Mouse (Mus musculus): Measurements from ENCODE around the gene Nfatc3. TPM values are rescaled to one million over a fixed set of nuclear protein-coding genes. Genes with fewer than 3 reads are reported as not detected.

The Nfatc3 gene
- total RNA-seq, 1 experiment = 19.6 TPM

DNA sequence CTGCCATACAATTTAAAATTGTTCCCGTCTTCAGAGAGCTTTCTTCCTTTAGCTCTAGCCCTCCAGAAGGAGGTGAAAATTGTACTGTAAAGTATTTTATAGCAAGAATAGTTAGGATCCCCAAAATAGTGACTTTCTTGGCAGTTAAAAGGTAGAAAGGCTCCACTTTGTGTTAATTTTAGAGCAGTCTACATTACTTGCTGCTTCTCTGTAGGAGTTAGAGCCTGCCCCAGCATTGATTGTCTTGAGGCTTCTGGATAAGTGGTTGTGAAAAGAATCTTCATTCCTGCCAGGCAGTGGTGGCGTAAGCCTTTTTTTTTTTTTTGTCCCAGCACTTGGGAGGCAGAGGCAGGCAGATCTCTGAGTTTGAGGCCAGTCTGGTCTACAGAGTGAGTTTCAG, 8.1 kb downstream of the Nfatc3 start:
- Histone ChIP-seq H3K9ac (ENCODE audit: insufficient read depth, low read depth, low read length, poor library complexity, severe bottlenecking) (no peak overlapping the region), H3K4me1 (ENCODE audit: control insufficient read depth in 2 of 2, insufficient read depth in 2 of 2, low read length in 2 of 2, poor library complexity in 1 of 2) (peaks cover 0 to 2% of the 10 kb centered on the region in 2 experiments; a peak in 1 of 4 replicates), H3K27ac (ENCODE audit: insufficient read depth, low read depth, low read length, poor library complexity, severe bottlenecking) (no peak overlapping the region), H3K9me3 (ENCODE audit: control insufficient read depth, insufficient read depth, low read depth, low read length) (no peaks in the 10 kb centered on the region), H3K4me3 (ENCODE audit: insufficient read depth in 1 of 2, low read depth in 1 of 2, low read length in 2 of 2, poor library complexity in 1 of 2, severe bottlenecking in 1 of 2) (no peak overlapping the region), H3K36me3 (ENCODE audit: control insufficient read depth, insufficient read depth, low read length, poor library complexity, severe bottlenecking) (no peaks in the 10 kb centered on the region)
- TF ChIP-seq CHD2 (IDR thresholded peaks at IDR 0.05; ENCODE audit: low read depth, low read length) (no peak), MAFK (IDR thresholded peaks at IDR 0.05; ENCODE audit: insufficient read depth, low read depth, low read length) (no peak), ZC3H11A (IDR thresholded peaks at IDR 0.05; ENCODE audit: borderline replicate concordance, low read depth, low read length) (no peak), ZNF384 (IDR thresholded peaks at IDR 0.05; ENCODE audit: low read depth, low read length) (no peak), HCFC1 (IDR thresholded peaks at IDR 0.05; ENCODE audit: borderline replicate concordance, insufficient read depth, low read length) (no peak)
- no peak for DNase-seq (ENCODE audit: low read depth, low spot score)
- in situ Hi-C loops (cut with MboI; ENCODE audit: low sequenced_read_pairs in 2 of 2, unreplicated experiment in 2 of 2) = no loop called here

DNA sequence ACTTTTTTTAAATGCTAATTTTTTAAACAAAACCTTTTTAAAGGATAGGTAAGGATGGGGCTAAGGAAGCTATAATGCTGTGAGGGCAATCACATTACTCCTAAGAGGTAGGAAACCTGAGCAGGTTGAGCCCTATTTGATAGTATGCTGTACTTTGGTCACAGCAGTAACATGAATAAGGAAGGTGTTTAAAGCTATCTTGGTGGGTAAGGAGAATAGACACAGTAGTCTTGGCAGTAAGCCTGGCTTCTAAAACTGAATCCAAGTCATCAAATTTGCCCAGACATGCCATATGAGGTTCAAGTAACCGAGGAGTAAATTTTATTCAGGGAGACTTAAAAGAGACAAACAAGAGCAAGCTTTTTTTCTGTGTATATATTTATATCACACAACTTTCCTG, 10.9 kb downstream of the Nfatc3 start:
- H3K27ac ChIP-seq (ENCODE audit: insufficient read depth, low read depth, low read length, poor library complexity, severe bottlenecking) = no peak overlapping the region; the same call in 1 of the 2 replicates
- no peak for TF ChIP-seq ZC3H11A (IDR thresholded peaks at IDR 0.05; ENCODE audit: borderline replicate concordance, low read depth, low read length)
- no peak for TF ChIP-seq MAFK (IDR thresholded peaks at IDR 0.05; ENCODE audit: insufficient read depth, low read depth, low read length)
- no peak for TF ChIP-seq HCFC1 (IDR thresholded peaks at IDR 0.05; ENCODE audit: borderline replicate concordance, insufficient read depth, low read length)
- TF ChIP-seq ZNF384 (IDR thresholded peaks at IDR 0.05; ENCODE audit: low read depth, low read length) = no peak
- TF ChIP-seq CHD2 (IDR thresholded peaks at IDR 0.05; ENCODE audit: low read depth, low read length) = no peak
- H3K9ac ChIP-seq (ENCODE audit: insufficient read depth, low read depth, low read length, poor library complexity, severe bottlenecking) = no peak overlapping the region
- in situ Hi-C loops (cut with MboI; ENCODE audit: low sequenced_read_pairs in 2 of 2, unreplicated experiment in 2 of 2) = no loop called here
- peaks cover 0 to 2% of the 10 kb centered on the region in 2 experiments; a peak in 1 of 4 replicates for H3K4me1 ChIP-seq (ENCODE audit: control insufficient read depth in 2 of 2, insufficient read depth in 2 of 2, low read length in 2 of 2, poor library complexity in 1 of 2)
- no peak overlapping the region for H3K4me3 ChIP-seq (ENCODE audit: insufficient read depth in 1 of 2, low read depth in 1 of 2, low read length in 2 of 2, poor library complexity in 1 of 2, severe bottlenecking in 1 of 2)
- no peaks in the 10 kb centered on the region for H3K36me3 ChIP-seq (ENCODE audit: control insufficient read depth, insufficient read depth, low read length, poor library complexity, severe bottlenecking)
- no peaks in the 10 kb centered on the region for H3K9me3 ChIP-seq (ENCODE audit: control insufficient read depth, insufficient read depth, low read depth, low read length)
- DNase-seq (ENCODE audit: low read depth, low spot score) = no peak

DNA sequence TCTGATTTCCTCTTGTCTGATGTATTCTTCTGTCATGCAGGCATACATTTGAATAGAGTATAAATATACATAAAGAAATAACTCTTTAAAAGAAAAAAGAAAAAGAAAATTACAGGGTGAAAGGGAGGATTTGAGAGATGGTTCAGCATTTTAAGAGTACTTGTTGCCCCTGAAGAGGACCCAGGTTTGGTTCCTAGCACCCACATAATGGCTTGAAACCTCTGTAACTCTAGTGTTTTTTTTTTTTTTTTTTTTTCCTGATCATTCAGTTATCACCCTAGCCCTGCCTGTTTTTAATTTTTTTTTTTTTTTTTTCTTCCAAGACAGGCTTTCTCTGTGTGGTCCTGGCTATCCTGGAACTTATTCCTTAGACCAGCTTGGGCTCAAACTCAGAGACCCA, 13.5 kb downstream of the Nfatc3 start:
- H3K4me1 ChIP-seq (ENCODE audit: control insufficient read depth in 2 of 2, insufficient read depth in 2 of 2, low read length in 2 of 2, poor library complexity in 1 of 2) = peaks cover 2% of the 10 kb centered on the region in 2 experiments; a peak in 1 of 4 replicates
- H3K9ac ChIP-seq (ENCODE audit: insufficient read depth, low read depth, low read length, poor library complexity, severe bottlenecking) = no peak overlapping the region
- H3K27ac ChIP-seq (ENCODE audit: insufficient read depth, low read depth, low read length, poor library complexity, severe bottlenecking) = no peak overlapping the region
- no peaks in the 10 kb centered on the region for H3K36me3 ChIP-seq (ENCODE audit: control insufficient read depth, insufficient read depth, low read length, poor library complexity, severe bottlenecking)
- H3K4me3 ChIP-seq (ENCODE audit: insufficient read depth in 1 of 2, low read depth in 1 of 2, low read length in 2 of 2, poor library complexity in 1 of 2, severe bottlenecking in 1 of 2) = no peak overlapping the region
- DNase-seq (ENCODE audit: low read depth, low spot score) = no peak
- in situ Hi-C loops (cut with MboI; ENCODE audit: low sequenced_read_pairs in 2 of 2, unreplicated experiment in 2 of 2) = no loop called here
- TF ChIP-seq ZNF384 (IDR thresholded peaks at IDR 0.05; ENCODE audit: low read depth, low read length) = no peak
- TF ChIP-seq HCFC1 (IDR thresholded peaks at IDR 0.05; ENCODE audit: borderline replicate concordance, insufficient read depth, low read length) = no peak
- no peak for TF ChIP-seq ZC3H11A (IDR thresholded peaks at IDR 0.05; ENCODE audit: borderline replicate concordance, low read depth, low read length)
- TF ChIP-seq CHD2 (IDR thresholded peaks at IDR 0.05; ENCODE audit: low read depth, low read length) = no peak
- no peak for TF ChIP-seq MAFK (IDR thresholded peaks at IDR 0.05; ENCODE audit: insufficient read depth, low read depth, low read length)
- H3K9me3 ChIP-seq (ENCODE audit: control insufficient read depth, insufficient read depth, low read depth, low read length) = no peaks in the 10 kb centered on the region

DNA sequence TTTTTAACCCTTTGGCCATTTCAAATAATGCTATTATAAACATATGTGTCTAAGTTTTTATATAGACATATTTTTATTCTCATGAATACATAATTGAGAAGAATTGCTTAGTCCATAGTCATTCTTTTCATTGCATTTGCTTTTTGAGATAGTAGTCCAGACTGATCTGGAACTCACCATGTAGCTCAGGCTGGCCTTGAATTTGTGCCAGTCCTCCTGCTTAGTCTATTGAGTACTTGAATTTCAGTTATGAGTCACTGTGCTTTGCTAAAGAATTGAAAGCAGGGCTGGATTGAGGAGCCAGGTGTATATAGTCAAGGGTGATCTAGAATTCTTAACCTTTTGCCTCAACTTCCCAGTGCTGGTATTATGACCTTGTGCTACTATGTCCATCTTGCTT, 15.6 kb downstream of the Nfatc3 start:
- DNase-seq (ENCODE audit: low read depth, low spot score) = no peak
- H3K36me3 ChIP-seq (ENCODE audit: control insufficient read depth, insufficient read depth, low read length, poor library complexity, severe bottlenecking) = peaks cover 4% of the 10 kb centered on the region; the same call in 1 of the 2 replicates
- H3K4me3 ChIP-seq (ENCODE audit: insufficient read depth in 1 of 2, low read depth in 1 of 2, low read length in 2 of 2, poor library complexity in 1 of 2, severe bottlenecking in 1 of 2) = no peak overlapping the region
- H3K27ac ChIP-seq (ENCODE audit: insufficient read depth, low read depth, low read length, poor library complexity, severe bottlenecking) = no peak overlapping the region
- H3K4me1 ChIP-seq (ENCODE audit: control insufficient read depth in 2 of 2, insufficient read depth in 2 of 2, low read length in 2 of 2, poor library complexity in 1 of 2) = peaks cover 2% of the 10 kb centered on the region in 2 experiments; a peak in 1 of 4 replicates
- no peak for TF ChIP-seq ZC3H11A (IDR thresholded peaks at IDR 0.05; ENCODE audit: borderline replicate concordance, low read depth, low read length)
- no peak for TF ChIP-seq ZNF384 (IDR thresholded peaks at IDR 0.05; ENCODE audit: low read depth, low read length)
- TF ChIP-seq CHD2 (IDR thresholded peaks at IDR 0.05; ENCODE audit: low read depth, low read length) = no peak
- TF ChIP-seq MAFK (IDR thresholded peaks at IDR 0.05; ENCODE audit: insufficient read depth, low read depth, low read length) = no peak
- no peak for TF ChIP-seq HCFC1 (IDR thresholded peaks at IDR 0.05; ENCODE audit: borderline replicate concordance, insufficient read depth, low read length)
- H3K9ac ChIP-seq (ENCODE audit: insufficient read depth, low read depth, low read length, poor library complexity, severe bottlenecking) = no peak overlapping the region
- H3K9me3 ChIP-seq (ENCODE audit: control insufficient read depth, insufficient read depth, low read depth, low read length) = no peaks in the 10 kb centered on the region
- in situ Hi-C loops (cut with MboI; ENCODE audit: low sequenced_read_pairs in 2 of 2, unreplicated experiment in 2 of 2) = no loop called here
